Mouse (Mus musculus) heart, adult 18-20 months (tissue): ENCODE results near the gene Dmrt2. TPM values are rescaled to one million over a fixed set of nuclear protein-coding genes. Genes with fewer than 3 reads are reported as not detected.

Source experiments
- DNase-seq, 2 experiments: peaks; one replicate each; pipeline ENCODE4 v3.0.0; 2021 to 2022; ENCODE audit warnings: mixed read lengths in 1 of 2
- long read RNA-seq, 2 experiments: library from polyadenylated mRNA; stranded (forward); transcript quantifications; one replicate each; pipeline ENCODE4 v2.0.0; 2021
- total RNA-seq, 2 experiments: library from RNA; stranded (reverse); gene quantifications; 2 replicates each; pipeline ENCODE4 v1.2.3; 2021

Gene Dmrt2
- under 1 TPM; 0.17 to 0.44 TPM for total RNA-seq
- long read RNA-seq, experiment 1, partial matches to known transcripts: 0 of 1 reads
- long read RNA-seq, experiment 1, other reads (novel, unspliced or antisense): 1 of 1 reads
- long read RNA-seq, experiment 2: 0 reads

GRCm38 (mm10) chr19:25672101-25672950 is at the start of gene Dmrt2:
Gene Dmrt2 (plus strand): TSS chr19:25672411.
- DNase-seq: peak; percentile 66 to 78

- peak; percentile 41 to 81 for DNase-seq
These were observed 43.7 kb upstream of the Dmrt2 start for GRCm38 (mm10) chr19:25628490-25628889.

- DNase-seq: no peak
These were observed 37.1 kb upstream of the Dmrt2 start for GRCm38 (mm10) chr19:25635119-25635518.

GRCm38 (mm10) chr19:25635622-25636244 is 36.5 kb upstream of the Dmrt2 start:
- DNase-seq: peak; percentile 31 to 77

GRCm38 (mm10) chr19:25638766-25639361 is 33.3 kb upstream of the Dmrt2 start:
- no peak for DNase-seq

- DNase-seq: no peak
These were observed 30.4 kb upstream of the Dmrt2 start for GRCm38 (mm10) chr19:25641786-25642185.

GRCm38 (mm10) chr19:25647136-25647535 is 25.1 kb upstream of the Dmrt2 start:
- DNase-seq: no peak

- no peak for DNase-seq
These were observed 23.5 kb upstream of the Dmrt2 start for GRCm38 (mm10) chr19:25648701-25649100.

- DNase-seq: no peak
These were observed 21.7 kb upstream of the Dmrt2 start for GRCm38 (mm10) chr19:25650474-25650873.

GRCm38 (mm10) chr19:25652560-25652959 is 19.7 kb upstream of the Dmrt2 start:
- DNase-seq: no peak

GRCm38 (mm10) chr19:25654034-25654749 is 18.0 kb upstream of the Dmrt2 start:
- no peak for DNase-seq

GRCm38 (mm10) chr19:25665486-25666339 is 6.5 kb upstream of the Dmrt2 start:
- no peak for DNase-seq

- no peak for DNase-seq
These were observed 4.4 kb upstream of the Dmrt2 start for GRCm38 (mm10) chr19:25667836-25668235.

GRCm38 (mm10) chr19:25669593-25670248 is 2.5 kb upstream of the Dmrt2 start:
- no peak for DNase-seq

GRCm38 (mm10) chr19:25670571-25671285 is 1.5 kb upstream of the Dmrt2 start:
- peak in 1 of 2 experiments; percentile 6 for DNase-seq

GRCm38 (mm10) chr19:25671681-25672080 is 530 bp upstream of the Dmrt2 start:
- DNase-seq: no peak

GRCm38 (mm10) chr19:25673224-25674055 is 1.2 kb downstream of the Dmrt2 start:
- peak; percentile 7 to 26 for DNase-seq

- DNase-seq: no peak
These were observed 1.8 kb downstream of the Dmrt2 start for GRCm38 (mm10) chr19:25674056-25674420.

- DNase-seq: no peak
These were observed 2.5 kb downstream of the Dmrt2 start for GRCm38 (mm10) chr19:25674744-25675143.
